Mouse (Mus musculus) heart, embryonic 10.5 days (tissue): ENCODE data around the gene Mmp15. TPM values are rescaled to one million over a fixed set of nuclear protein-coding genes. Genes with fewer than 3 reads are reported as not detected.

Experiments used
- DNase-seq: peaks from one replicate; pipeline ENCODE4 v3.0.0-alpha.2; 2017; ENCODE audit warnings: low spot score
- H3K27ac ChIP-seq: fragments of 300-500 bp; sonication (generic); 2 replicates; pipeline ENCODE4 v1.5.1; 2016; ENCODE audit warnings: mild to moderate bottlenecking
- H3K27me3 ChIP-seq: fragments of 300-500 bp; sonication (generic); 2 replicates; pipeline ENCODE4 v1.6.1; 2016; ENCODE audit warnings: mild to moderate bottlenecking; ENCODE audit not compliant: poor library complexity, insufficient read depth, severe bottlenecking
- H3K36me3 ChIP-seq: fragments of 300-500 bp; sonication (generic); 2 replicates; pipeline ENCODE4 v1.6.1; 2016; ENCODE audit warnings: mild to moderate bottlenecking, moderate library complexity
- H3K4me1 ChIP-seq: fragments of 300-500 bp; sonication (generic); 2 replicates; pipeline ENCODE4 v1.6.1; 2016; ENCODE audit warnings: mild to moderate bottlenecking
- H3K4me3 ChIP-seq: fragments of 300-500 bp; sonication (generic); 2 replicates; pipeline ENCODE4 v1.5.1; 2016; ENCODE audit warnings: mild to moderate bottlenecking, moderate library complexity
- H3K9me3 ChIP-seq: fragments of 300-500 bp; sonication (generic); 2 replicates; pipeline ENCODE4 v1.6.1; 2016; ENCODE audit warnings: mild to moderate bottlenecking, moderate library complexity
- WGBS: fragments of 180-500 bp; shearing (Covaris S2); methylation state at CpG from one replicate; pipeline ENCODE4 v1.1.7; 2016; 5-methylcytosine and 5-hydroxymethylcytosine counted together
- polyA plus RNA-seq: library from polyadenylated mRNA; unstranded; fragments of >200 nt; fragmentation: Nextera tagmentation; extraction: Ambion mirVana; gene quantifications from 2 replicates; pipeline ENCODE4 v1.2.1, GENCODE M21; 2016

Gene Mmp15
- 30.9 and 50.2 TPM in 2 replicates for polyA plus RNA-seq

DNA sequence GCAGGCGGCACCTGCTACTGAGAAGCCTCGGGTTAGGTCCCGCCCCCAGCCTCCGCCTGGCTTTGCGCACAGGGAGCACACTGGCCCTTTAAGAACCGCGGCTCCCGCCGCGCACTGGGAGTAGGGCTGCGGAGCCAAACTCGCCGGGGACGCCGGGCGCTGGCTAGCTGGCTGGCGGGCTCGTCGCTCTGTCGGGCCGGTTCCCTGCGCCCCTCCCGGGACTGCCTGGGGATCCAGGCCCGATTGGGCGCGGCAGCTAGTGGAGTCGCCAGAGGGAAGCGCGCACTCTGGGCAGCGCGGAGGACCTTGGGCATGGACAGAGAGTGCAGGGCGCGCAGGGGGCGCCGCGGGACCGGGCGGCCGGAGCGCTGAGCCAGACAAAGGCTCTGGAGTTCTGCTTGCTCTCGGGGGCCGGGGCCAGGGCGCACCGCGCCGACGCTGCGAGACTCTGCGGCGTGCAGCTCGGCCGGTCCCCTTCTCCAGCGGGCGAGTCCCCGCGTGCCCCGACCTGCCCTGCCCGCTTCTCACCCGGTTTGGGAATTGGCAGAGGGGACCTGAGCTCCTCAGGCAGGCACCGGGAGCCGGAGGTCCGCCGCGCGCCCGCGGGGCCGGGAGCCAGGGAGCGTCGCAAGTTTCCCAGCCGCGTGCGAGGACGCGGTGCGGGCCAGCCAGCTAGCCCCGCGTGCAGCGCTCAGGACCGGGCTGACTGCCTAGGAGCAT, at the start of gene Mmp15:
TSS of gene Mmp15 (plus strand) at position 118 of the 720 bp plus-strand sequence.
- Histone ChIP-seq H3K4me3 (peak within 1 kb of the TSS; percentile 86), H3K27ac (peak within 1 kb of the TSS; percentile 93), H3K4me1 (peaks cover 72% of the 10 kb centered on the region), H3K27me3 (no peaks in the 10 kb centered on the region), H3K9me3 (no peaks in the 10 kb centered on the region), H3K36me3 (peaks cover 13% of the 10 kb centered on the region)
- DNase-seq, result peak; percentile 90
- WGBS, result under 1% methylated on average over 79 of the region's 80 CpGs

DNA sequence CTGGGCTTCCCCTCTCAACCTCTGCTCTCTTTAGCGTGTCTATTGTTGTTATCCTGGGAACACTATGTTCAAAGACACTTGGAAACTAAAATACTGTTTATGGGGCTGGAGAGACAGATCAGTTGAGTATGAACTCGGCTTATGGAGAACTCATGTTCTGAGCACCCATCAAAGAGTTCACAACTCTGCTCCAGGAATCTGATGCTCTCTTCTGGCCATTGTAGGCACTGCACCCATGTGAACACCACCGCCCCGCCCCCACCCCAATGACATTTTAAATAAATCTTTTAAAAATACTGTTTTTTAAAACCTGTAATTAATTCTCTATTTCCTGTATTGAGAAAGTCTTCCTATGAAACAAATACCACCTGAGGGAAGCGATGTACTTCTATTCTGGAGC, 49.7 kb upstream of the Mmp15 start:
- Histone ChIP-seq H3K27ac (no peak overlapping the region), H3K4me3 (no peak overlapping the region), H3K4me1 (no peaks in the 10 kb centered on the region; the same call in 1 of the 2 replicates), H3K27me3 (peaks cover 19% of the 10 kb centered on the region), H3K36me3 (no peaks in the 10 kb centered on the region), H3K9me3 (no peaks in the 10 kb centered on the region)
- no peak for DNase-seq
- WGBS, result 18% methylated on average over 5 of the region's 5 CpGs

DNA sequence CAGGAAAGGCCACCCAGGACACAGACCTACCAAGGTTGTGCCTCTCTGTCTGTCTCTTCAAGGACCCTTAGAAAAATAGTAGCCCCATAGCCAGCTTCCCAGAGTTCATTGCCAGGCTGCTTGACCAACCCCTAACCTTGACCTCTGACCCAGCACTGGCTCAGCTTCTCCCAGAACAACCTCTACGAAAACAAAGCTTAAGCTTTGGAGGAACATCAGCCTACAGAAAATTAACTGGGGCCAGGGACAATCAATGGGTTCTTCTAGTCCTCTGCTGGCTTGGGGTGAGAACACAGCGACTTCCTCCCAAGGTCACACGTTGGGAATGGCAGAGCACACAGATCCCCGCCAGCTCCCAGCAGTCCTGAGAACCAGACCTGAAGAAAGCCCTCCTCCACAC, 46.5 kb upstream of the Mmp15 start:
- no peaks in the 10 kb centered on the region for H3K9me3 ChIP-seq
- H3K36me3 ChIP-seq, result no peaks in the 10 kb centered on the region
- WGBS, result 46% methylated on average over 4 of the region's 4 CpGs
- DNase-seq, result no peak
- no peak overlapping the region for H3K4me3 ChIP-seq
- 0 out of 2 replicates have a peak overlapping the region, but pooled peaks have one; percentile 4 for H3K27ac ChIP-seq
- H3K4me1 ChIP-seq, result peaks cover 7% of the 10 kb centered on the region
- 0 out of 2 replicates have a peak, but pooled peaks cover 13% of the 10 kb centered on the region for H3K27me3 ChIP-seq

DNA sequence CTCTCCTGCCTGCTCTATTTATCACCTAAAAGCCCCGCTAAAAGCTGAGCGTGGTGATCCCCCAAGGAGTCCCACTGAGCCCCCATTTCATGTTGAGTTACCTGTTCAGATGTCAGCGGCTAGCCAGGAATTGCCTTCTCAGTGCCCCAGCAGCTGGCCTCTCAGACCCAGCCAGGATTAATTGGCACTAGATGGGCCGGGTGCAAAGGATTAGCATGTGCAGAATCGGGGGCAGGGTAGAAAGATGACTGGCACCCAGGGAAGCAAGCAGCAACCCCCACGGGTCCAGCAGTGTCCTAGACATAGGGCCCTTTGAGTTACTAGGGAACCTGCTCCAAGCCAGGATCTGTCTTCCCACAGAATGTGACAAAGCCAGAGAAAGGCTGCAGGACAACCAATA, 45.6 kb upstream of the Mmp15 start, which contains the start of gene Cngb1:
TSS of gene Cngb1 (minus strand) at position 155 of the 400 bp plus-strand sequence.
- Histone ChIP-seq H3K9me3 (no peaks in the 10 kb centered on the region), H3K36me3 (no peaks in the 10 kb centered on the region), H3K27ac (0 out of 2 replicates have a peak within 1 kb of the TSS, but pooled peaks have one; percentile 4), H3K4me1 (peaks cover 9% of the 10 kb centered on the region), H3K27me3 (0 out of 2 replicates have a peak, but pooled peaks cover 15% of the 10 kb centered on the region), H3K4me3 (no peak within 1 kb of the TSS)
- no peak for DNase-seq
- WGBS, result 35% methylated on average over 6 of the region's 6 CpGs

DNA sequence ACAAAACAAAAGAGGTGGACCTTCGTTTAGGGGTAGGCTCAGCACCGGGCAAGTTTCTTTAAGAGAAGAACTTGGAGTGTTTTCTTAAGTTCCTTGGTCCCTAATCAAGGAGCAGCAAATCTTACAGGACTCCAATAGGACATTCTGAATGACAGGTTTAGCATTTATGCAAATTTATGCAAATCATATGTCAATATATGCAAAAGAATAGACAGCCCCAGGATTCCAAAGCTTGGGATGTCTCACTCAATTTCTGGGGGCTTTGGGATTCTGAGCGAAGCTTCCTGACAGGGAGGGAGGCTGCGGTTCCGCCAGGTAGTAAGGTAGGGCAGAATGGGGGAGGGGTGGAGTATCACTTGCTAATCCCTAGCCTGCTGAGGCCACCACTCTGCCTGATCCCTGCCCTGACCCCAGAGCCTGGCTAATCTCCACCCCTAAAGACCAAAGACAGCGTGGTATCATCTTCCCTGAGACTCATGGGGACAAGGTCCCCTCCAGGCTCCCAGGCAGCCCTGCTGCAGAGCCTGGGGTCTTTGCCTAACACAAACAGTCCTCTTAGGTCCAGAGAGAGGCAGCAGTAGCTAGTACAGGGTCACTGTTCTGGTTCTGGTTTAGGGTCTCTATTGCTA, 41.6 kb upstream of the Mmp15 start, which contains the start of gene Tepp:
TSS of gene Tepp (plus strand) at position 225 of the 629 bp plus-strand sequence.
- no peaks in the 10 kb centered on the region for H3K36me3 ChIP-seq
- 26% methylated on average over 6 of the region's 6 CpGs for WGBS
- no peak within 1 kb of the TSS for H3K27ac ChIP-seq
- no peaks in the 10 kb centered on the region for H3K9me3 ChIP-seq
- H3K4me3 ChIP-seq, result no peak within 1 kb of the TSS
- no peak for DNase-seq
- peaks cover 9% of the 10 kb centered on the region for H3K4me1 ChIP-seq
- H3K27me3 ChIP-seq, result 0 out of 2 replicates have a peak, but pooled peaks cover 17% of the 10 kb centered on the region

DNA sequence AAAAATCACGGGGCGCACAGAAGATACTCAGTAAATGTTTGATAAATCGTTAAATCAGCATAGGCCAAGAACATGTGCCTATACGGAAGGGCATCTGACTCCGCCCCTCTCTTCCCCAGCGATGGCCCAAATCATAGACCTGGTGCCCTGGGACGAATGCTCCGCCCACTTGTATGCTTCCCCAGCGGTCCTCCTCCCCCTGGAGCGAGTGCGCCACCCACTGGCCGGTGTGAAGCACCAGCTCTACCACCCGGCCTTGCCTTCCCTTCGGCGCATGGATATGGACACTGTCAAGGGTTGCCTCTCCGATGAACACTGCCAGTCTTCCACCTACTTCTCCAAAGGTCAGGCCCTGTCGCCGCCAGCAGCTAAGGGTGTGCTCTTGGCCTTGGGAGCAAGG, 39.2 kb upstream of the Mmp15 start:
- Histone ChIP-seq H3K4me1 (peaks cover 9% of the 10 kb centered on the region), H3K27ac (no peak overlapping the region), H3K27me3 (0 out of 2 replicates have a peak, but pooled peaks cover 4% of the 10 kb centered on the region), H3K9me3 (no peaks in the 10 kb centered on the region), H3K36me3 (no peaks in the 10 kb centered on the region), H3K4me3 (no peak overlapping the region)
- no peak for DNase-seq
- WGBS, result 60% methylated on average over 18 of the region's 18 CpGs

DNA sequence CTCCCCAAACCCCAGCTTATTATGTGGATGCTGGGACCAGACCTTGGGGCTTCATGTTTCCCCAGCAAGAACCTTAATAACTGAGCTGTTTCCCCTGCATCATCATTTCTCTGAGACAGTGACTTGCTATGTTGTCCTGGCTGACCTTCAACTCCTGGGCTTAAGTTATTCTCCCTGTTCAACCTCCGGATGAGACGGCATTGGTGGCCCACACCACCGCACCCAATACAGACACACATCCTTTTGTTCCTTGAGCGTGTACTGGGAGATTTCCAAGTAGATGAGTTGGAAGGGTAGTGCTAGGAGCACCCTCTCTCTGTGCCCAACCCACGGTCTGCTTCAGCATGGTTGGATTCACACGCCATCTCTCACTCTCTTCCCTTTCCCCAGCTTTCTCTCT, 38.2 kb upstream of the Mmp15 start:
- Histone ChIP-seq H3K4me1 (peaks cover 9% of the 10 kb centered on the region), H3K27ac (no peak overlapping the region), H3K9me3 (no peaks in the 10 kb centered on the region), H3K4me3 (no peak overlapping the region), H3K27me3 (peaks cover 12% of the 10 kb centered on the region; the same call in 1 of the 2 replicates), H3K36me3 (no peaks in the 10 kb centered on the region)
- WGBS, result 84% methylated on average over 6 of the region's 6 CpGs
- no peak for DNase-seq

DNA sequence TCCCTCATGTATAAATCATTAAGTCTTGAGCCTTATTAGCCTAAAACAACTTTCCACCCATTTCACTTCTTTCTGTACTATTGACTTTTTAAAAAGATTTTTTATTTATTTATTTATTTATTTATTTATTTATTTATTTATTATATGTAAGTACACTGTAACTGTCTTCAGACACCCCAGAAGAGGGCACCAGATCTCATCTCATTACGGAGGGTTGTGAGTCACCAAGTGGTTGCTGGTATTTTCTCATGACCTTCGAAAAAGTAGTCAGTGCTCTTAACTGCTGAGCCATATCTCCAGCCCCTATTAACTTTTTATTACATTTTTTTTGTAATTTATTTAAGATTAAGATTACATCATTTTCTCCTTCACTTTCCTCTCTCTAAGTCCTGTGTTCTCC, 37.4 kb upstream of the Mmp15 start:
- H3K27ac ChIP-seq, result no peak overlapping the region
- no peak overlapping the region for H3K4me3 ChIP-seq
- H3K36me3 ChIP-seq, result no peaks in the 10 kb centered on the region
- no peaks in the 10 kb centered on the region for H3K9me3 ChIP-seq
- peaks cover 4% of the 10 kb centered on the region for H3K4me1 ChIP-seq
- peaks cover 20% of the 10 kb centered on the region for H3K27me3 ChIP-seq
- DNase-seq, result no peak
- WGBS, result 73% methylated on average over 2 of the region's 2 CpGs

DNA sequence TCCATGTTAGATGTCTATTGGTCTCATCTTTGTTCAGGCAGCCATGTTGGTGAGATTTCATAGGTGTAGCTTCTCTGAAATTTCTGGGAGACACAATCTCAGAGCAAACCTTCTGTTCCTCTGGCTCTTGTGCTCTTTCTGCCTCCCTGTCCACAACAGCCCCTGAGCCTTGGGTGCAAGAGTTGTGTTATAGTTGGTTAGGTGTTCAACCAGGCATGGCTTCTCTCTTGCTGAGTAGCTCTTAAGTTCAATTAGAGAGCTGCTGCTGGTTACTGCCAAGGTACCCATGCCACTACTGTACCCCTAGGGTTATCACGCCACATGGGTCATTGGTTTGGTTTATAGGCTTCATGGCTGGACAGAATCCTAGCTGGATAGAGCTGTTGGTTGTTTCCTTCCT, 36.7 kb upstream of the Mmp15 start:
- DNase-seq, result no peak
- Histone ChIP-seq H3K4me1 (peaks cover 10% of the 10 kb centered on the region), H3K27ac (no peak overlapping the region), H3K4me3 (no peak overlapping the region), H3K36me3 (no peaks in the 10 kb centered on the region), H3K27me3 (peaks cover 27% of the 10 kb centered on the region), H3K9me3 (no peaks in the 10 kb centered on the region)
- WGBS, result 86% methylated on average over 1 of the region's 1 CpGs

DNA sequence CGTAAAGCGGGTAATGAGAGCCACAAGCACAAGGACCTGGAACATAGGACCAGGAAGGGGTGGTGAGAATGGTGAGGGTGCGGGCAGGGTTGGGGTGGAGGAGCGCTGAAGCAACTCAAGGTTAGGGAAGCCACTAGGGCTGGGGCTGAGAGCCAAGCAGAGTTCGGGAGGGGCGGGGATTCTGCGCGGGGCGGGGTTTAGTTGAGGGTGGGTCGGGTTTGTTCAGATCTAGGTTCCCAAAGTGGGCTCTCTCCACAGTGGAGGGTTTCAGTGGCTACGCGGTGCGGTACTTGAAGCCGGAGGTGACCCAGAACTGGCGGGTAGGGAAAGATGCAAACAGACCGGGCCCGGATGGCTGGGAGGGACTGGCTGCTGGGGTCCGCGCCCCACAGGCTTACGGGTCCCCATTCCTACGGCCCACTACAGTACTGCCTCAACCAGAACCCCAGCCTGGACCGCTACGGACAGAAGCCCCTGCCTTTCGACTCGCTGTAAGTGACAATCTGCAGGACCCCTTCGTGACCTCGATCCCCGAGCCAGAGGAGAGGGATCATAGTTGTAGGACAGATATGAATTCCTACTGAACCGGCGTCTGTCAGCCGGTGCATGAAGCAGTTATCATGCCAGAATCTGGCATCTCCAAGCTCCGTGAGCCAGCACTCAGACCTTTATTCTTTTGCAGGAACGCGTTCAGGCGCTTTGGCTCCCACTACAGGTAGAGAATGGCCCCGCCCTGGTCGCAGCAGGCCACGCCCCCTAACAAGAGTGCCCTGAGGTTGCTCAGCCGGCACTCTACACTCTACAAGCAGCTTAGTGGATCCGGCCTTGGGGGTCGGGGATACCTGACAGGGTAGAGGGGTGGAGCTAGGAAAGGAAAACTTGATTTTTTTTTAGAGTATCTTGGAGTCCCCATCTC, 31.6 kb upstream of the Mmp15 start:
- H3K4me1 ChIP-seq, result peaks cover 35% of the 10 kb centered on the region
- H3K27ac ChIP-seq, result peak overlapping the region; percentile 42
- H3K36me3 ChIP-seq, result peaks cover 12% of the 10 kb centered on the region
- 2% methylated on average over 41 of the region's 41 CpGs for WGBS
- no peaks in the 10 kb centered on the region for H3K9me3 ChIP-seq
- H3K27me3 ChIP-seq, result peaks cover 30% of the 10 kb centered on the region
- DNase-seq, result no peak
- peak overlapping the region; percentile 63 for H3K4me3 ChIP-seq

DNA sequence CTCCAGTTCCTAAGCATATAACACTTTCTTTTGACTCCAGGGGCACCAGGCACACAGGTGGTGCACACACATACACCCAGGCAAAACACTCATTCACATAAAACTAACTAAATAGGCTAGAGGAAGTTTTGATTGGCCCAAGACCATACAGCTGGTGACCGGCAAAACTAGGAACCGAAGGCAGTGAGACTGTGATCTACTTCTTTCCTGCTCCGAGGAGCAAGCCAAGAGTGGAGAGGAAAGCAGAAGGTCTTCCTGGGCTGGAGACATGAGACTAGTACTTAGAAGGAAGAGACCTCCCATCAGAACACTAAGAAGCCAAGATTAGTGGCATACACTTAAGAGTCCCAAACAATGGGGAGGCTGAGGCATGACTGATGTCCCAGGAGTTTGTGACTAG, 28.9 kb upstream of the Mmp15 start:
- H3K36me3 ChIP-seq, result peaks cover 40% of the 10 kb centered on the region
- H3K27ac ChIP-seq, result no peak overlapping the region
- H3K4me1 ChIP-seq, result peaks cover 49% of the 10 kb centered on the region
- H3K27me3 ChIP-seq, result peaks cover 28% of the 10 kb centered on the region
- 83% methylated on average over 3 of the region's 3 CpGs for WGBS
- DNase-seq, result no peak
- no peaks in the 10 kb centered on the region for H3K9me3 ChIP-seq
- no peak overlapping the region for H3K4me3 ChIP-seq

DNA sequence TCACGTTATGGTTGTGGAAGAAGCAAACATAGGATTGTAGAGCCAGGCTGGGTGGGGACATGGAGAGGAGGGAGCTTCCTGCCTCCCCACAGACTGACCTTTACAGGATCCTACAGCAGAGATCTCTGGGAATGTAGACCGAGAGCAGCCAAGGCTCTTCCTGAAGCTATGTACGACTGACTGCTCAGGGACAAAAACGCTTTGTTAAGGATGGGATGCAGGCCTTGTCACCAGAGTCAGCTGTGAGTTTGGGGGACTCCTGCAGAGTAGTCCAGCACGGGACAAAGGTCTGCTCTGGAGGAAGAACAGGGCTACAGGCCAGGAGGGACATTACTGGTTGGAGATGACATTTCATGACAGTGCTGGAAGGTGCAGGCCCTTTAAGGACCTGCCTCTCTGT, 27.4 kb upstream of the Mmp15 start:
- H3K4me1 ChIP-seq, result peaks cover 57% of the 10 kb centered on the region
- no peak overlapping the region for H3K4me3 ChIP-seq
- no peaks in the 10 kb centered on the region for H3K9me3 ChIP-seq
- peaks cover 19% of the 10 kb centered on the region for H3K27me3 ChIP-seq
- peaks cover 54% of the 10 kb centered on the region for H3K36me3 ChIP-seq
- WGBS, result 63% methylated on average over 5 of the region's 5 CpGs
- H3K27ac ChIP-seq, result no peak overlapping the region
- DNase-seq, result no peak
